Mouse (Mus musculus) brain, embryonic 14.5 days (tissue): ENCODE data around the gene Mknk1. TPM values are rescaled to one million over a fixed set of nuclear protein-coding genes. Genes with fewer than 3 reads are reported as not detected.

ENCODE experiments used
- DNase-seq: peaks from one replicate; pipeline ENCODE4 v3.0.0-alpha.2; 2011; ENCODE audit warnings: low read depth
- CTCF ChIP-seq: fragments of 200-500 bp; IDR thresholded peaks from 2 replicates; pipeline ENCODE4 v1.5.1; 2012; ENCODE audit warnings: inconsistent platforms, mild to moderate bottlenecking, moderate library complexity, borderline replicate concordance; ENCODE audit not compliant: insufficient read depth, insufficient read length; ENCODE audit errors: extremely low read depth
- POLR2A ChIP-seq: fragments of 200-500 bp; IDR thresholded peaks from 2 replicates; pipeline ENCODE4 v1.6.1; 2012; ENCODE audit warnings: mild to moderate bottlenecking, inconsistent platforms, borderline replicate concordance; ENCODE audit not compliant: poor library complexity, insufficient read depth, insufficient read length, severe bottlenecking; ENCODE audit errors: extremely low read depth
- polyA plus RNA-seq: library from polyadenylated mRNA; depleted of rRNA; stranded (reverse); fragments of >200 nt; gene quantifications from 2 replicates; pipeline ENCODE4 v1.2.3, GENCODE M21; 2012

Mknk1 gene
- polyA plus RNA-seq, 1 experiment: 37.3 TPM

DNA sequence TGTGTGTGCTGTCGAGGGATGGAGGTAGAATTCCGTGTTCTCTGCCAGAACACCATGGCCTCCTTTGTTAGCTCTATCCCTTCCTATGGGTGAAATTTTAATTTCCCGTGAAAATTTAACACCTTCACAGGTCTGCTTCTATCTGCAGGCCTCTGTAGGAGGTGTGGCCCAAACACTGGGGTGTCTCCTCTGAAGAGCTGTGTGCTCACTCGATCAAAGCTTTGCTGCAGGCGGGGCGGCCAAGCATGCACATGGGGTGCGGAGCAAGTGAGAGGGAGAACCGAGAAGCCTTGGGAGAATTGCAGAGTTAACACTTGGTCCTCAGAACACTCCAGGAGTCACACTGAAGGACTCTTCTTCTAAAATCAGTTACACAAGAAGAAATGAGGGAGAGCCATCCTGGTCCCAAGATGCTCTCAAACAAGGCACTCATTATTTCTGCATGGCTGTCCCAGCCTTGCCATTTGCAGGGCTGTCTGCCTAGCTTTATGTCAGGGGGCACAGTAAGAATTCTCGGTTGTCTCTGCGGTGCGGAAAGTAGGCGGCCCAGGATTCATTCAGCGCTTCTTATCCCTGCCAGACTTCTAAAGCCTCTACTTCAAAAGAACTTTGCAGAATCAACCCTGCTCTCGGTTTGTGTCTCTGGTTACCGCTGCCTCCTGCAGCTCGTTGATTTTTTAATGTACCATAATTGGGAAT, 30.7 kb downstream of the Mknk1 start:
- no peak for TF ChIP-seq CTCF
- TF ChIP-seq POLR2A: no peak
- peak; percentile 78 for DNase-seq

GRCm38 (mm10) chr4:115873231-115873630, 34.2 kb downstream of the Mknk1 start:
- no peak for TF ChIP-seq POLR2A
- TF ChIP-seq CTCF: no peak
- no peak for DNase-seq

DNA sequence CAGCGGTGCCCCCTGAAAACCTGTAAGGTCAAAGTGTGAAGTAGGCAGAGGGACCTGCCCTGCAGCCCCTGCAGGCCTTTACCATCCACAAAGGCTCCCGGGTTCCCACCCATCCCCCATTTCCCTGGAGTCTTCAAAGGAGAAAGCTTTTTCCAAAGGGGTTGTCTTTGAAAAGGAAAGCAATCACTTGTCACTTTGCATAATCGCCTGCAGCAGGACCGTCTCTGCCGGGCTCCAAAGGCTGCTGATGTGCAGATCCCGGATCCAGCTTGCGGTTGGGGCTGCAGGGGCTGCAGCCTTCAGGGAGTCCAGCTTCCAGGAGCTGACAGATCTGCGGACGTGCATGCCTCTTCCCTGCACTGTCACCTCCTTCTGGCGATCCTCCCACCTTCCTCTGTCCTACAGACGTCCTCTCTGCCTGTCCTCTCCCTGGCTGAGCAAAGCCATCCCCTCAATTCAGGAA, 39.2 kb downstream of the Mknk1 start:
- no peak for TF ChIP-seq POLR2A
- TF ChIP-seq CTCF: no peak

DNA sequence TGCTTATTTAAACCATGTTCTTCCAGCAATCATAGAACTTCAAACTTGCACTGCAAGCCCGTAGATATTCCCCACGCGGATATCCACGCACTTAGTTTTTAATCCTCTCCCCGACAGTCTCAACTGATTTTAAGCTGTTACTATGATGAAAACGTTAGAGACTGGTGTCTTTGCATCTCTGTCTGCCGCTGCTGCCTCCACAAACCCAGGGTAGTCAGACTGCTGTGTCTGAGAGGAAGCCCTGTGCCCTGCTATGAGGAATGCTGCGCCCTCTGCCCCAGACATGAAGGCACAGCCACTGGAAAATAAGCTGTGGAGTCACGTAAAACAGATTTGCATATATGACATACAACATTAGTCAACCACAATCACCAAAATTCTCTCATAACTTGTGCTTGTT, 39.8 kb downstream of the Mknk1 start:
- TF ChIP-seq CTCF: no peak
- peak; percentile 39 for DNase-seq

More for the DNA sequence above, 39.2 kb downstream of the Mknk1 start:
- peak; percentile 84 for DNase-seq

GRCm38 (mm10) chr4:115881183-115881582, 42.2 kb downstream of the Mknk1 start:
- no peak for TF ChIP-seq POLR2A
- no peak for TF ChIP-seq CTCF

GRCm38 (mm10) chr4:115882195-115882594, 43.2 kb downstream of the Mknk1 start:
- no peak for DNase-seq
- TF ChIP-seq POLR2A: no peak
- TF ChIP-seq CTCF: no peak

More at GRCm38 (mm10) chr4:115881183-115881582, 42.2 kb downstream of the Mknk1 start:
- DNase-seq: peak; percentile 90

- no peak for DNase-seq
- no peak for TF ChIP-seq CTCF
- no peak for TF ChIP-seq POLR2A
Observed at GRCm38 (mm10) chr4:115884022-115884421, 45.0 kb downstream of the Mknk1 start, which contains the start of gene Kncn. Kncn (plus strand) TSS chr4:115884400.

DNA sequence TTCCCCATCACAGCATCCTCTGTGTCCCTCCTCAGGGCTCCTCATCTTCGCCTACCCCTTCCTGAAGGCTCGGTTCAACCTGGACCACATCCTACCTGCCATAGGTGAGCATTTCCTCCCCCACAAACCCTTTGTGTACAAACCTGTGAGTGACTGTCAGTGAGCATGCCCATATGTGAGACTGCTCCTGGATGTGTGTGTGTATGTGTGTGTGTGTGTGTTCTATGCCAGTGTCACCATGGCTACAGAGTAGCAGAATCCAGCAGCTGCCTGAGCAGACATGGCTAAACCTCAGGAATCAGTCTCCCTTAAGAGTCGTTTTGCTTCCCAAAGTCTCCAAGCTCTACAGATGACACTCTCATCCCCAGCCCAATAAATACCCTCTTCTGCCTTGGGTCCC, 46.8 kb downstream of the Mknk1 start:
- TF ChIP-seq CTCF (no peak), POLR2A (no peak)
- DNase-seq: peak; percentile 68

DNA sequence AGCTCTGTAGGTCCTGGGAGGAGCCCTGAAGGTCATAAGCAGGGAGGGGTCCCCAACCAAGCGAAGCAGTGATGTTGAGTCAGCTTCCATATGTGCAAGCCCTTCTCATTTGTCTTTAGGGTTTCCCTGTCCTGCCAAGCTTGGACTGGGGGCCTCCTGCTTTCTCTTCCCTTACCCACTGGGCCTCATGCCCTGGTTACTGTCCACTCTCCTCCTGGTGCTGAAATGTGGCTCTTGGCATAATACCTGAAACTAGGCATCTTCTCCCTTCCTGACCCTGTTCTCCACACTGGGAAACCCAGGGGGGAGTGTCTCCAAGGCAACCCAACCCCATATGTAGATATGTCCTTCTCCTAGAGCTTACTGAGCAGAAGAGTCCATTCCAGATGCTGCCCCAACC, 47.9 kb downstream of the Mknk1 start:
- no peak for DNase-seq
- TF ChIP-seq CTCF (no peak), POLR2A (no peak)

DNA sequence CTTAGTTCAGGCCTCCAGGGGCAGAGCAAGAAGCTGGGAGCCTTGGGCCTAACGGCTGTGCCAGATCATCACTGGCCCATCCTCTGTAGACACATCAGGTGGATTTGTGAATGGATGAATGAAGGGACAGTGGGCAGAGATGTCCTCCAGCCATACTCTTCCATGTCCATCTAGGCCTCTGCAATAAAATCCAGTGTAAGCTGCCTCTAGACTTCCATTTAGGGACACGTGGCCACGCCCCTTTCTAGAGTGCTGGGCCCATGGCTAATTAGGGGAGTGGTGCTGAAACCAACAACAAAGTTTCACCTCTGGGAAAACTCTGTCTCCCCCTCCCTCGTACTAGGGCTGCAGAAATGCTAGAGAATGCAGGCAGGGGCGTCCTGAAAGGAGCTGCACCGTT, 51.1 kb downstream of the Mknk1 start:
- TF ChIP-seq POLR2A (no peak), CTCF (no peak)

DNA sequence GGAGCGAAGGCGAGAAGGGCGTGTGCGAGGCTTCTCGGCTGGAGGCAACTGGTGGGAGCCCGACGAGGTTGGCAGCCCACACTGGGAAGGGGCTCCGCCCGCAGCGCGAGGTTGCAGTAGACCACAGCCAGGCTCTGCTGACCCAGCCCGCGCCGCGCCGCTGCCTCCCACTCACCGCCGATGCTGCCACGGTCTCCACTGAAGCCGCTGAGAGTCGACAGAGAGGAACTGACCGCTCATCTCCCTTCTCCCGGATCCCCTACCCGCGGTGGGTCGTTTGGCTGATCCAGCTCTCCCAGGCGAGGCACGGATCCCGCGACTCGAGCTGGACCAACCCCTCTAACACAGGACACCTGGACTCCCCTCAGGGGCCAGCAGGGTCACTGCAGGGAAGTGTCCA, 51.6 kb downstream of the Mknk1 start, which contains the start of gene 6430628N08Rik:
TSS of gene 6430628N08Rik (plus strand) at position 113 of the 400 bp plus-strand sequence.
- TF ChIP-seq POLR2A: no peak
- no peak for TF ChIP-seq CTCF
- no peak for DNase-seq

More for the DNA sequence above, 51.1 kb downstream of the Mknk1 start:
- DNase-seq: no peak

DNA sequence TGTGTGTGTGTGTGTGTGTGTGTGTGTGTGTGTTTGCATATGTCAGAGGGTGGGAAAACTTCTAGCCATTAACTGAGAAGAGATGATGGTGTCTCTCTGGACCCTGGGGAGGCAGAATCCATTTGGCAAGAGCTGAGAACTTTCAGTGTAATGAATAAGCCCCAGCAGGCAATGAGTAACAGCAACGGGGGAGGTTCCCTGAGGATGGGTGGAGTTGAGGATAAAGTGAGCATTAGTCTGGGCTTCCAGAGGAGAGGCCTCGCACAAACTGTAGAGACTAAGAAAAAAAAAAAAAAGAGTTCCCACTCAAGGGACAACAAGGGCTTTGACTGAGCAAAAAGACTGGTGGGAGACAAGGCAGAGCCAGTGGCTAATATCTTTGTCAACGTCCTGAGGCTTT, 55.3 kb downstream of the Mknk1 start:
- DNase-seq: no peak
- TF ChIP-seq CTCF (no peak), POLR2A (no peak)

GRCm38 (mm10) chr4:115897901-115898631, 59.1 kb downstream of the Mknk1 start:
- no peak for TF ChIP-seq POLR2A
- peak; percentile 38; the same call in 1 of the 2 replicates for TF ChIP-seq CTCF
- DNase-seq: peak; percentile 62
